Mouse (Mus musculus): Measurements from ENCODE around the gene Lpcat2b.
A peak's percentile ranks its signal among the peaks of the same experiment; 100 is the strongest.

The Lpcat2b gene

GRCm38 (mm10) chr5:107447977-107448376 lies 16.6 kb downstream of the Lpcat2b start:
- no peak for DNase-seq (ENCODE audit: low spot score in 2 of 2)

- DNase-seq (ENCODE audit: low spot score in 2 of 2): peak in 1 of 2 experiments; percentile 25
Measured at GRCm38 (mm10) chr5:107448784-107449183, 17.4 kb downstream of the Lpcat2b start.

- DNase-seq (ENCODE audit: low spot score in 2 of 2): no peak
Measured at GRCm38 (mm10) chr5:107449620-107450019, 18.3 kb downstream of the Lpcat2b start.

- DNase-seq (ENCODE audit: low spot score in 2 of 2): peak in 1 of 2 experiments; percentile 35
Measured at GRCm38 (mm10) chr5:107450299-107450698, 18.9 kb downstream of the Lpcat2b start.

- no peak for DNase-seq (ENCODE audit: low spot score in 2 of 2)
Measured at GRCm38 (mm10) chr5:107462147-107463076, 31.1 kb downstream of the Lpcat2b start.

- DNase-seq (ENCODE audit: low spot score in 2 of 2): peak in 1 of 2 experiments; percentile 12
Measured at GRCm38 (mm10) chr5:107466501-107466900, 35.2 kb downstream of the Lpcat2b start.

GRCm38 (mm10) chr5:107467098-107467497 lies 35.7 kb downstream of the Lpcat2b start:
- DNase-seq (ENCODE audit: low spot score in 2 of 2): no peak

GRCm38 (mm10) chr5:107470600-107471329 lies 39.4 kb downstream of the Lpcat2b start:
- DNase-seq (ENCODE audit: low spot score in 2 of 2): no peak

GRCm38 (mm10) chr5:107480194-107480593 lies 48.8 kb downstream of the Lpcat2b start:
- DNase-seq (ENCODE audit: low spot score in 2 of 2): no peak

Data from frontal cortex, postnatal 36 days (tissue).